Mouse (Mus musculus): ENCODE results near the gene Plxna2. TPM values are rescaled to one million over a fixed set of nuclear protein-coding genes. Genes with fewer than 3 reads are reported as not detected.
A peak's percentile ranks its signal among the peaks of the same experiment; 100 is the strongest.

Plxna2 gene
- polyA plus RNA-seq, 1 experiment from 2014 or later: 4.5 TPM

- Histone ChIP-seq H3K36me3 (ENCODE audit: insufficient read depth, low read length) (no peaks in the 10 kb centered on the region), H3K27me3 (replicated peaks; ENCODE audit: insufficient read depth, low read length) (no peaks in the 10 kb centered on the region), H3K27ac (ENCODE audit: low read length) (no peak overlapping the region), H3K9ac (replicated peaks; ENCODE audit: low read depth) (no peak overlapping the region), H3K4me2 (replicated peaks; ENCODE audit: low read depth, low read length) (no peak overlapping the region), H3K4me1 (ENCODE audit: insufficient read depth, low read depth, low read length) (peaks cover 11% of the 10 kb centered on the region; the same call in 1 of the 2 replicates), H3K9me3 (ENCODE audit: low read length) (no peaks in the 10 kb centered on the region), H3K4me3 (ENCODE audit: low read depth, low read length) (no peak overlapping the region)
- WGBS: 44% methylated on average over 2 of the region's 2 CpGs
- TF ChIP-seq CTCF (IDR thresholded peaks at IDR 0.05) (no peak), EP300 (IDR thresholded peaks at IDR 0.05) (no peak)
- DNase-seq (ENCODE audit: low spot score) (peak; percentile 49), ATAC-seq (peak; percentile 77)
These were observed 57.8 kb downstream of the Plxna2 start for GRCm38 (mm10) chr1:194675891-194676200.

GRCm38 (mm10) chr1:194677878-194678277, 59.9 kb downstream of the Plxna2 start:
- no peak overlapping the region for H3K27ac ChIP-seq (ENCODE audit: low read length)
- H3K4me3 ChIP-seq (ENCODE audit: low read depth, low read length): no peak overlapping the region
- no peaks in the 10 kb centered on the region for H3K36me3 ChIP-seq (ENCODE audit: insufficient read depth, low read length)
- H3K9ac ChIP-seq (replicated peaks; ENCODE audit: low read depth): no peak overlapping the region
- 78% methylated on average over 3 of the region's 3 CpGs for WGBS
- H3K4me1 ChIP-seq (ENCODE audit: insufficient read depth, low read depth, low read length): peaks cover 11% of the 10 kb centered on the region; the same call in 1 of the 2 replicates
- H3K27me3 ChIP-seq (replicated peaks; ENCODE audit: insufficient read depth, low read length): no peaks in the 10 kb centered on the region
- no peak overlapping the region for H3K4me2 ChIP-seq (replicated peaks; ENCODE audit: low read depth, low read length)
- H3K9me3 ChIP-seq (ENCODE audit: low read length): no peaks in the 10 kb centered on the region
- DNase-seq (ENCODE audit: low spot score): no peak
- ATAC-seq: no peak
- TF ChIP-seq EP300 (IDR thresholded peaks at IDR 0.05): no peak
- TF ChIP-seq CTCF (IDR thresholded peaks at IDR 0.05): no peak

DNA sequence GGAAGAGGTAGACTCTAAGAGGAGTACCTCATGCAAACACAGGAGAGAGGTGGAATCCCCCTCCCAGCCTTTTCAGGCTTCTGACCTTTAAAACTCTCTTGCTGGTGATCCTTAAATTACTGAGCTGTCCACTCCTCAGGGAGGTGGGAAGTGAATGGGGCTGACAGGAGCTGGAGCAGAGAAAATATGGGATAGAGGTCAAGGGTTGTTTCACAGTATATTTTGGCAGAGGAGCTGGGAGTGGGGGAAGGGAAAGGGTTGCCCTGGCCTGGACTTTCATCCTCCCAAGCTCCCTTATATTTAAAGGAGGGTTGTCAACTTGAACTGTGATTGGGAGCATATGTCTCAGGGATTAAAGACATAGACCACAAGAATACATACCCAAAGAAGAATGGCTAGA, 61.1 kb downstream of the Plxna2 start:
- DNase-seq (ENCODE audit: low spot score) (no peak), ATAC-seq (no peak)
- H3K27me3 ChIP-seq (replicated peaks; ENCODE audit: insufficient read depth, low read length): no peaks in the 10 kb centered on the region
- no peaks in the 10 kb centered on the region for H3K9me3 ChIP-seq (ENCODE audit: low read length)
- H3K9ac ChIP-seq (replicated peaks; ENCODE audit: low read depth): no peak overlapping the region
- H3K4me1 ChIP-seq (ENCODE audit: insufficient read depth, low read depth, low read length): peaks cover 11% of the 10 kb centered on the region; the same call in 1 of the 2 replicates
- H3K4me2 ChIP-seq (replicated peaks; ENCODE audit: low read depth, low read length): no peak overlapping the region
- no peak overlapping the region for H3K4me3 ChIP-seq (ENCODE audit: low read depth, low read length)
- TF ChIP-seq CTCF (IDR thresholded peaks at IDR 0.05): no peak
- no peaks in the 10 kb centered on the region for H3K36me3 ChIP-seq (ENCODE audit: insufficient read depth, low read length)
- H3K27ac ChIP-seq (ENCODE audit: low read length): no peak overlapping the region

DNA sequence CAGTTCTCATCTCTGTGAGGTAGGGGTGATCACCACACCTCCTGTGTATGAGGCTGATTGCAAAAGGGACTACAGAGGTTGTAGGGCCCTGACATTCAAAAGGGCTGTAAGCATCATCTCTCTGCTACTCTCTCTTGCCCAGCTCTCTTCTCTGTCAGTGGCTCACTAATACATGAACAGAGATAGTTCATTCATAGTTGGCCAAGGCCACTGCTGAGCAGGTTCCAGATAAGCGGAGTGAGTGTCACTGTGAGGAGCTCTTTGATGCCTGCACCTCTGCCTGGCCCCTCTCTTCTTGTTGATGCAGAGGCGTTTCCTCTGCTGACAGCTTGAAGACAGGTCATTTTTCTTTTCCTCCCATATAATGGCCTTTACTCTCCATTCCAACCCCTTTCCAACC, 62.1 kb downstream of the Plxna2 start:
- Histone ChIP-seq H3K4me2 (replicated peaks; ENCODE audit: low read depth, low read length) (no peak overlapping the region), H3K4me3 (ENCODE audit: low read depth, low read length) (no peak overlapping the region), H3K9ac (replicated peaks; ENCODE audit: low read depth) (no peak overlapping the region), H3K27ac (ENCODE audit: low read length) (no peak overlapping the region), H3K4me1 (ENCODE audit: insufficient read depth, low read depth, low read length) (peaks cover 11% of the 10 kb centered on the region; the same call in 1 of the 2 replicates), H3K36me3 (ENCODE audit: insufficient read depth, low read length) (no peaks in the 10 kb centered on the region), H3K9me3 (ENCODE audit: low read length) (no peaks in the 10 kb centered on the region), H3K27me3 (replicated peaks; ENCODE audit: insufficient read depth, low read length) (no peaks in the 10 kb centered on the region)
- TF ChIP-seq CTCF (IDR thresholded peaks at IDR 0.05): no peak
- no peak for TF ChIP-seq EP300 (IDR thresholded peaks at IDR 0.05)
- ATAC-seq (no peak), DNase-seq (ENCODE audit: low spot score) (no peak)
- 48% methylated on average over 2 of the region's 2 CpGs for WGBS

GRCm38 (mm10) chr1:194682021-194682420, 64.0 kb downstream of the Plxna2 start:
- H3K9ac ChIP-seq (replicated peaks; ENCODE audit: low read depth): no peak overlapping the region
- H3K4me1 ChIP-seq (ENCODE audit: insufficient read depth, low read depth, low read length): peaks cover 6% of the 10 kb centered on the region; the same call in 1 of the 2 replicates
- no peaks in the 10 kb centered on the region for H3K36me3 ChIP-seq (ENCODE audit: insufficient read depth, low read length)
- no peaks in the 10 kb centered on the region for H3K9me3 ChIP-seq (ENCODE audit: low read length)
- ATAC-seq (0 out of 2 replicates have a peak, but pooled peaks have one; percentile 37), DNase-seq (ENCODE audit: low spot score) (peak; percentile 11)
- H3K4me3 ChIP-seq (ENCODE audit: low read depth, low read length): no peak overlapping the region
- H3K4me2 ChIP-seq (replicated peaks; ENCODE audit: low read depth, low read length): no peak overlapping the region
- no peak overlapping the region for H3K27ac ChIP-seq (ENCODE audit: low read length)
- no peaks in the 10 kb centered on the region for H3K27me3 ChIP-seq (replicated peaks; ENCODE audit: insufficient read depth, low read length)
- TF ChIP-seq EP300 (IDR thresholded peaks at IDR 0.05) (no peak), CTCF (IDR thresholded peaks at IDR 0.05) (no peak)

- Histone ChIP-seq H3K4me2 (replicated peaks; ENCODE audit: low read depth, low read length) (no peak overlapping the region), H3K27ac (ENCODE audit: low read length) (no peak overlapping the region), H3K9ac (replicated peaks; ENCODE audit: low read depth) (no peak overlapping the region), H3K9me3 (ENCODE audit: low read length) (no peaks in the 10 kb centered on the region), H3K4me1 (ENCODE audit: insufficient read depth, low read depth, low read length) (peaks cover 6% of the 10 kb centered on the region; the same call in 1 of the 2 replicates), H3K4me3 (ENCODE audit: low read depth, low read length) (no peak overlapping the region), H3K27me3 (replicated peaks; ENCODE audit: insufficient read depth, low read length) (no peaks in the 10 kb centered on the region), H3K36me3 (ENCODE audit: insufficient read depth, low read length) (no peaks in the 10 kb centered on the region)
- WGBS: 65% methylated on average over 3 of the region's 3 CpGs
- TF ChIP-seq CTCF (IDR thresholded peaks at IDR 0.05) (no peak), EP300 (IDR thresholded peaks at IDR 0.05) (no peak)
- DNase-seq (ENCODE audit: low spot score) (no peak), ATAC-seq (no peak)
These were observed 65.1 kb downstream of the Plxna2 start for GRCm38 (mm10) chr1:194683132-194683531.

- WGBS: 71% methylated on average over 2 of the region's 2 CpGs
- Histone ChIP-seq H3K4me1 (ENCODE audit: insufficient read depth, low read depth, low read length) (no peaks in the 10 kb centered on the region), H3K4me3 (ENCODE audit: low read depth, low read length) (no peak overlapping the region), H3K27me3 (replicated peaks; ENCODE audit: insufficient read depth, low read length) (no peaks in the 10 kb centered on the region), H3K9me3 (ENCODE audit: low read length) (no peaks in the 10 kb centered on the region), H3K4me2 (replicated peaks; ENCODE audit: low read depth, low read length) (no peak overlapping the region), H3K9ac (replicated peaks; ENCODE audit: low read depth) (no peak overlapping the region), H3K36me3 (ENCODE audit: insufficient read depth, low read length) (no peaks in the 10 kb centered on the region), H3K27ac (ENCODE audit: low read length) (no peak overlapping the region)
- DNase-seq (ENCODE audit: low spot score) (no peak), ATAC-seq (no peak)
- TF ChIP-seq CTCF (IDR thresholded peaks at IDR 0.05) (no peak), EP300 (IDR thresholded peaks at IDR 0.05) (no peak)
These were observed 67.9 kb downstream of the Plxna2 start for GRCm38 (mm10) chr1:194685896-194686295.
